ENCODE assay signal across 9 mouse cellular contexts in genomic region chr8:117297913-117298518, GRCm38 (mm10). TPM values are rescaled to one million over a fixed set of nuclear protein-coding genes. Genes with fewer than 3 reads are reported as not detected.
DNase-seq lines count a peak whose midpoint lies in the region; ATAC-seq and TF ChIP-seq lines count a peak whose summit lies in the region.
"Had no signal": no experiment of that assay in that cellular context is flagged by ENCODE, and none has a peak within 500 bp of the region (broad histone marks: within the 10 kb centered on the region; RNA-seq: fewer than 3 reads in every experiment).

No protein-coding gene starts in this region.

- peak overlapping the region; percentile 52; the same call in 1 of the 2 replicates for H3K27ac ChIP-seq in midbrain, embryonic 10.5 days (replicated peaks)
- no peak overlapping the region for H3K27ac ChIP-seq in midbrain, embryonic 11.5 days (ENCODE audit: low read depth, low read length)
- H3K27ac ChIP-seq in heart, postnatal 0 days (ENCODE audit: low read depth): peak overlapping the region; percentile 65
- H3K27ac ChIP-seq in liver, embryonic 11.5 days (ENCODE audit: low read depth, low read length): peak overlapping the region; percentile 89
- H3K27ac ChIP-seq in stomach, embryonic 14.5 days (ENCODE audit: low read length): peak overlapping the region; percentile 59
- no peak overlapping the region for H3K27ac ChIP-seq in midbrain, embryonic 13.5 days
- H3K27ac ChIP-seq: midbrain, embryonic 12.5 days had no signal

- 0 out of 2 replicates have a peak, but pooled peaks cover 6% of the 10 kb centered on the region for H3K36me3 ChIP-seq in midbrain, embryonic 10.5 days
- H3K36me3 ChIP-seq in midbrain, embryonic 11.5 days (ENCODE audit: control insufficient read depth, insufficient read depth, low read length): no peaks in the 10 kb centered on the region
- H3K36me3 ChIP-seq in heart, postnatal 0 days (replicated peaks; ENCODE audit: control insufficient read depth, insufficient read depth, low read length): no peaks in the 10 kb centered on the region
- H3K36me3 ChIP-seq in liver, embryonic 11.5 days (ENCODE audit: control insufficient read depth, insufficient read depth, low read length): no peaks in the 10 kb centered on the region
- H3K36me3 ChIP-seq in stomach, embryonic 14.5 days (ENCODE audit: control insufficient read depth, insufficient read depth, low read length): no peaks in the 10 kb centered on the region
- H3K36me3 ChIP-seq in midbrain, embryonic 13.5 days: no peaks in the 10 kb centered on the region
- H3K36me3 ChIP-seq: midbrain, embryonic 12.5 days had no signal

- DNase-seq in midbrain, embryonic 10.5 days (ENCODE audit: low spot score): no peak
- no peak for DNase-seq in midbrain, embryonic 11.5 days (ENCODE audit: low spot score, missing footprints)
- DNase-seq in heart, postnatal 0 days (ENCODE audit: low spot score): peak; percentile 52
- DNase-seq in liver, embryonic 11.5 days (ENCODE audit: low spot score): peak; percentile 60
- no peak for DNase-seq in frontal cortex, postnatal 10 days (ENCODE audit: low spot score in 2 of 2)

- no peaks in the 10 kb centered on the region for H3K9me3 ChIP-seq in midbrain, embryonic 10.5 days (replicated peaks)
- no peaks in the 10 kb centered on the region for H3K9me3 ChIP-seq in midbrain, embryonic 11.5 days (ENCODE audit: control insufficient read depth, low read length)
- no peaks in the 10 kb centered on the region for H3K9me3 ChIP-seq in heart, postnatal 0 days (replicated peaks; ENCODE audit: control insufficient read depth, low read length)
- no peaks in the 10 kb centered on the region for H3K9me3 ChIP-seq in liver, embryonic 11.5 days (ENCODE audit: control insufficient read depth, low read length)
- H3K9me3 ChIP-seq in stomach, embryonic 14.5 days (ENCODE audit: control insufficient read depth, low read depth, low read length): no peaks in the 10 kb centered on the region
- H3K9me3 ChIP-seq in midbrain, embryonic 13.5 days: no peaks in the 10 kb centered on the region
- H3K9me3 ChIP-seq: midbrain, embryonic 12.5 days had no signal

- TF ChIP-seq CTCF in heart, postnatal 0 days (IDR thresholded peaks at IDR 0.05; ENCODE audit: low read depth): no peak

- no peak overlapping the region for H3K9ac ChIP-seq in midbrain, embryonic 11.5 days (ENCODE audit: low read length)
- H3K9ac ChIP-seq in heart, postnatal 0 days (replicated peaks; ENCODE audit: low read depth, low read length): no peak overlapping the region
- H3K9ac ChIP-seq in liver, embryonic 11.5 days (ENCODE audit: low read depth, low read length): peak overlapping the region; percentile 60
- H3K9ac ChIP-seq in stomach, embryonic 14.5 days (replicated peaks; ENCODE audit: low read depth, low read length): no peak overlapping the region
- H3K9ac ChIP-seq in midbrain, embryonic 13.5 days (replicated peaks): no peak overlapping the region
- H3K9ac ChIP-seq: midbrain, embryonic 12.5 days had no signal

- no peak overlapping the region for H3K4me3 ChIP-seq in midbrain, embryonic 10.5 days
- H3K4me3 ChIP-seq in midbrain, embryonic 11.5 days (ENCODE audit: low read depth, low read length): no peak overlapping the region
- no peak overlapping the region for H3K4me3 ChIP-seq in heart, postnatal 0 days (ENCODE audit: low read depth, low read length)
- H3K4me3 ChIP-seq in liver, embryonic 11.5 days (ENCODE audit: low read depth, low read length): 0 out of 2 replicates have a peak overlapping the region, but pooled peaks have one; percentile 13
- H3K4me3 ChIP-seq in stomach, embryonic 14.5 days (ENCODE audit: low read depth, low read length): no peak overlapping the region
- no peak overlapping the region for H3K4me3 ChIP-seq in midbrain, embryonic 13.5 days (replicated peaks)
- H3K4me3 ChIP-seq: midbrain, embryonic 12.5 days had no signal

- TF ChIP-seq EP300 in heart, postnatal 0 days (IDR thresholded peaks at IDR 0.05; ENCODE audit: low read depth): no peak

- peaks cover 83% of the 10 kb centered on the region for H3K4me1 ChIP-seq in midbrain, embryonic 10.5 days
- H3K4me1 ChIP-seq in midbrain, embryonic 11.5 days (ENCODE audit: control insufficient read depth, insufficient read depth, low read length): peaks cover 25% of the 10 kb centered on the region
- peaks cover 11% of the 10 kb centered on the region for H3K4me1 ChIP-seq in heart, postnatal 0 days (ENCODE audit: control insufficient read depth, insufficient read depth)
- H3K4me1 ChIP-seq in liver, embryonic 11.5 days (replicated peaks; ENCODE audit: control insufficient read depth, insufficient read depth, low read length): peaks cover 84% of the 10 kb centered on the region
- H3K4me1 ChIP-seq in stomach, embryonic 14.5 days (ENCODE audit: control insufficient read depth, insufficient read depth, low read length): peaks cover 27% of the 10 kb centered on the region; the same call in 1 of the 2 replicates
- peaks cover 85% of the 10 kb centered on the region for H3K4me1 ChIP-seq in midbrain, embryonic 13.5 days (replicated peaks)

- WGBS in midbrain, embryonic 10.5 days: 81% methylated on average over 12 of the region's 12 CpGs
- WGBS in midbrain, embryonic 11.5 days: 77% methylated on average over 12 of the region's 12 CpGs
- 48% methylated on average over 12 of the region's 12 CpGs for WGBS in heart, postnatal 0 days
- 29% methylated on average over 12 of the region's 12 CpGs for WGBS in liver, embryonic 11.5 days
- WGBS in stomach, embryonic 14.5 days: 66% methylated on average over 12 of the region's 12 CpGs
- WGBS in midbrain, embryonic 13.5 days: 86% methylated on average over 12 of the region's 12 CpGs

- no peak overlapping the region for H3K4me2 ChIP-seq in midbrain, embryonic 11.5 days
- peak overlapping the region; percentile 7; the same call in 1 of the 2 replicates for H3K4me2 ChIP-seq in heart, postnatal 0 days (ENCODE audit: low read depth, low read length)
- H3K4me2 ChIP-seq in liver, embryonic 11.5 days: peak overlapping the region; percentile 59
- H3K4me2 ChIP-seq in stomach, embryonic 14.5 days (replicated peaks; ENCODE audit: low read depth, low read length): no peak overlapping the region
- no peak overlapping the region for H3K4me2 ChIP-seq in midbrain, embryonic 13.5 days (replicated peaks)
- H3K4me2 ChIP-seq: midbrain, embryonic 12.5 days had no signal

- H3K27me3 ChIP-seq in midbrain, embryonic 10.5 days (ENCODE audit: low read depth, poor library complexity, severe bottlenecking): no peaks in the 10 kb centered on the region
- H3K27me3 ChIP-seq in midbrain, embryonic 11.5 days (ENCODE audit: control insufficient read depth, insufficient read depth, low read length): no peaks in the 10 kb centered on the region
- H3K27me3 ChIP-seq in heart, postnatal 0 days (ENCODE audit: control insufficient read depth, insufficient read depth, low read length): no peaks in the 10 kb centered on the region
- H3K27me3 ChIP-seq in liver, embryonic 11.5 days (replicated peaks; ENCODE audit: control insufficient read depth, insufficient read depth, low read length): no peaks in the 10 kb centered on the region
- no peaks in the 10 kb centered on the region for H3K27me3 ChIP-seq in stomach, embryonic 14.5 days (ENCODE audit: control insufficient read depth, insufficient read depth, low read length)
- H3K27me3 ChIP-seq in midbrain, embryonic 13.5 days: no peaks in the 10 kb centered on the region
- H3K27me3 ChIP-seq: midbrain, embryonic 12.5 days had no signal

- no peak for ATAC-seq in midbrain, embryonic 11.5 days (ENCODE audit: low FRiP score)
- peak; percentile 76 for ATAC-seq in heart, postnatal 0 days (ENCODE audit: insufficient read depth, low read depth)
- ATAC-seq in liver, embryonic 11.5 days (replicated peaks; ENCODE audit: low FRiP score): peak; percentile 98
- peak; percentile 43; the same call in 1 of the 2 replicates for ATAC-seq in stomach, embryonic 14.5 days (ENCODE audit: insufficient number of reproducible peaks, insufficient read depth, low FRiP score, low read depth)
- ATAC-seq in activated CD4-positive, CD25-positive, alpha-beta regulatory T cell, adult 4 months: no peak
- ATAC-seq in midbrain, embryonic 13.5 days: no peak

RNA-seq across cellular contexts. Expression of gene Cmip, which starts 41.2 kb away (rescaled TPM):
- polyA plus RNA-seq in midbrain, embryonic 10.5 days (2016; fragmentation: Nextera tagmentation; extraction: Ambion mirVana): 9.3 and 11.2 TPM in 2 replicates
- 23.7 and 28.5 TPM in 2 replicates for polyA plus RNA-seq in midbrain, embryonic 11.5 days (2014; fragmentation: Nextera tagmentation; extraction: Ambion mirVana)
- 11.1 and 19.6 TPM in 2 replicates for total RNA-seq in heart, postnatal 0 days (2014; rRNA removed; ENCODE audit: low replicate concordance)
- 4.9 and 5.7 TPM in 2 replicates for polyA plus RNA-seq in heart, postnatal 0 days (2015; fragmentation: Nextera tagmentation; extraction: Ambion mirVana)
- polyA plus RNA-seq in liver, embryonic 11.5 days (2014; fragmentation: Nextera tagmentation; extraction: Ambion mirVana): 14.3 and 17.1 TPM in 2 replicates
- 18.6 and 21.6 TPM in 2 replicates for polyA plus RNA-seq in stomach, embryonic 14.5 days (2014; fragmentation: Nextera tagmentation; extraction: Ambion mirVana)
- polyA plus RNA-seq in activated CD4-positive, CD25-positive, alpha-beta regulatory T cell, adult 4 months (2017; shearing (Covaris generic)): 10 to 100 TPM; 24.3 to 32.6 TPM
- polyA plus RNA-seq in midbrain, embryonic 13.5 days (2015; fragmentation: Nextera tagmentation; extraction: Ambion mirVana): 65.3 and 71.7 TPM in 2 replicates

Comparison
In these comparisons a context has a peak if more than half of its experiments do, and no peak if none do; other contexts are left out.
1. H3K27ac ChIP-seq: peak in midbrain, embryonic 10.5 days (single experiment), heart, postnatal 0 days (single experiment), liver, embryonic 11.5 days (single experiment) and stomach, embryonic 14.5 days (single experiment); none in midbrain, embryonic 11.5 days (single experiment) and midbrain, embryonic 13.5 days (single experiment).
2. DNase-seq: peak in heart, postnatal 0 days (single experiment) and liver, embryonic 11.5 days (single experiment); none in midbrain, embryonic 10.5 days (single experiment), midbrain, embryonic 11.5 days (single experiment) and frontal cortex, postnatal 10 days (0 of 2).
3. ATAC-seq: peak in heart, postnatal 0 days (single experiment), liver, embryonic 11.5 days (single experiment) and stomach, embryonic 14.5 days (single experiment); none in midbrain, embryonic 11.5 days (single experiment), activated CD4-positive, CD25-positive, alpha-beta regulatory T cell, adult 4 months (single experiment) and midbrain, embryonic 13.5 days (single experiment).
4. H3K4me2 ChIP-seq: peak in heart, postnatal 0 days (single experiment) and liver, embryonic 11.5 days (single experiment); none in midbrain, embryonic 11.5 days (single experiment), stomach, embryonic 14.5 days (single experiment) and midbrain, embryonic 13.5 days (single experiment).